Mouse (Mus musculus): ENCODE data around the gene Rapgef6.

DNA sequence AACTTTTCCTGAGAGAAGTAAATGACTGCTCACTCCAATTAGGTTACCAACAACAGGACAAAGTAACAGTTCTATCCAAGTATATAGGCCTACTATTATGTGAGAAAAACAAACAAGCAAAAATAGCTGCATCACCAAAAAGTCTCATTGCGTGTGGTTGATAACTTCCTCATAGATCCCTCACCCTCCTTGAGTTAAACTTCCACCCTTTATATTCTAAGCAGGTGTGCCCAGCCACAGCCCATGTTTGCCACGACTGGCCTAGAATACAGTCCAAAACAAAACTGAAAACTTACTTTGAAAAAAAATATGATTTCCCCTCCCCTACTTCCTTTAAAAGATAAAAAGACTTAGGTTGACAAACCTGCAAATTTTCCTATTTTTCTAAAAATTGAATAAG, 5.4 kb downstream of the Rapgef6 start:
- TF ChIP-seq CTCF (IDR thresholded peaks at IDR 0.05; ENCODE audit: low read depth, low read length) = no peak
- TF ChIP-seq POLR2A (IDR thresholded peaks at IDR 0.05; ENCODE audit: insufficient read depth, low read length) = no peak
- no peak for TF ChIP-seq EP300 (IDR thresholded peaks at IDR 0.05; ENCODE audit: insufficient read depth, low read depth, low read length)

All from ES-Bruce4 (cell line).